Mouse (Mus musculus) liver, adult 2 months (tissue): ENCODE results near the gene Klhdc10. TPM values are rescaled to one million over a fixed set of nuclear protein-coding genes. Genes with fewer than 3 reads are reported as not detected.
A peak's percentile ranks its signal among the peaks of the same experiment; 100 is the strongest.

ENCODE experiments used
- DNase-seq: peaks from one replicate; pipeline ENCODE4 v3.0.0-alpha.2; 2011; ENCODE audit warnings: low read depth, low spot score; ENCODE audit errors: extremely low read depth
- H3K27ac ChIP-seq: fragments of 200-500 bp; replicated peaks from 2 replicates; pipeline ENCODE4 v1.5.1; 2012; ENCODE audit warnings: low read depth, mild to moderate bottlenecking, control low read depth, inconsistent platforms, low read length; ENCODE audit not compliant: insufficient read depth
- H3K27me3 ChIP-seq: fragments of 200-500 bp; 2 replicates; pipeline ENCODE4 v1.6.1; 2012; ENCODE audit warnings: mild to moderate bottlenecking, moderate library complexity, low read length, inconsistent platforms; ENCODE audit not compliant: control insufficient read depth, insufficient read depth
- H3K36me3 ChIP-seq: fragments of 200-500 bp; 2 replicates; pipeline ENCODE4 v1.6.1; 2012; ENCODE audit warnings: low read length, inconsistent platforms; ENCODE audit not compliant: control insufficient read depth, insufficient read depth
- H3K4me1 ChIP-seq: fragments of 200-500 bp; 2 replicates; pipeline ENCODE4 v1.6.1; 2011; ENCODE audit warnings: low read length; ENCODE audit not compliant: control insufficient read depth, insufficient read depth
- H3K4me3 ChIP-seq: fragments of 200-500 bp; 2 replicates; pipeline ENCODE4 v1.5.1; 2011; ENCODE audit warnings: low read depth, mild to moderate bottlenecking, control low read depth, low read length, moderate library complexity; ENCODE audit not compliant: insufficient read depth
- H3K79me2 ChIP-seq: fragments of 200-500 bp; 2 replicates; pipeline ENCODE4 v1.6.1; 2012; ENCODE audit warnings: inconsistent platforms, mild to moderate bottlenecking, low read length, moderate library complexity; ENCODE audit not compliant: control insufficient read depth, insufficient read depth
- H3K9ac ChIP-seq: fragments of 200-500 bp; 2 replicates; pipeline ENCODE4 v1.6.1; 2012; ENCODE audit warnings: low read depth, mild to moderate bottlenecking, control low read depth, inconsistent platforms, low read length
- CTCF ChIP-seq: fragments of 200-500 bp; IDR thresholded peaks from 2 replicates; pipeline ENCODE4 v1.5.1; 2011; ENCODE audit warnings: low read depth, low read length, control low read depth
- POLR2A ChIP-seq: fragments of 200-500 bp; IDR thresholded peaks from 2 replicates; pipeline ENCODE4 v1.6.1; 2011; ENCODE audit warnings: low read length, control low read depth; ENCODE audit not compliant: insufficient read depth; ENCODE audit errors: extremely low read depth
- WGBS: fragments of 180-500 bp; shearing (Covaris S2); methylation state at CpG from one replicate; pipeline ENCODE4 v1.1.7; 2018; 5-methylcytosine and 5-hydroxymethylcytosine counted together
- polyA plus RNA-seq: library from polyadenylated mRNA; depleted of rRNA; stranded (reverse); fragments of >200 nt; gene quantifications from 2 replicates; pipeline ENCODE4 v1.2.3, GENCODE M21; 2012
- total RNA-seq: library from RNA; depleted of rRNA; stranded (reverse); fragments of >200 nt; gene quantifications from 2 replicates; pipeline ENCODE4 v1.2.3, GENCODE M21; 2014

The Klhdc10 gene
- total and polyA plus RNA-seq, 2 experiments, result 18.8 to 18.9 TPM

DNA sequence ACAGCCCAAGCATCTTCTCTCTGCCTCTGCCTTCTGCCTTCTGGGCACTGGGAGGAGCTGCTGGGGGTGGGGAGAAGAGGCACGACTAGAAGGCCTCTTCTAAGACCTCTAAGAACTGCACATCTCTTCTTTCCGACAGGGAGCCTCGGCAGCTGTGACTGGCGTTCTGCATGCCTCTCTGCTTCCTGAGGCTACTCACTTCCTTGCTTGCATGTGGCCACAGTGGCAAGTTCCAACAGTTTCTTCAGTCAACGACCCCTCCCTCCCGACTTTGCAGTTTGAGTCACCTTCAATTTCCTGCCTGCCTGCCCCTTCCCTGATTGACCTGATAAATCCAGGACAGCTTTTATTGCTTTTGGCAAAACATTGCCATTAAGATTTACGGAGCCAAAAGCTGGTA lies 61.2 kb downstream of the Klhdc10 start:
- WGBS, result 68% methylated on average over 7 of the region's 7 CpGs
- no peak for DNase-seq
- H3K4me1 ChIP-seq, result peaks cover 8% of the 10 kb centered on the region
- H3K36me3 ChIP-seq, result no peaks in the 10 kb centered on the region
- no peak overlapping the region for H3K4me3 ChIP-seq
- TF ChIP-seq POLR2A (no peak), CTCF (no peak)
- H3K9ac ChIP-seq, result no peak overlapping the region
- H3K27ac ChIP-seq, result no peak overlapping the region
- no peaks in the 10 kb centered on the region for H3K79me2 ChIP-seq
- no peaks in the 10 kb centered on the region for H3K27me3 ChIP-seq

DNA sequence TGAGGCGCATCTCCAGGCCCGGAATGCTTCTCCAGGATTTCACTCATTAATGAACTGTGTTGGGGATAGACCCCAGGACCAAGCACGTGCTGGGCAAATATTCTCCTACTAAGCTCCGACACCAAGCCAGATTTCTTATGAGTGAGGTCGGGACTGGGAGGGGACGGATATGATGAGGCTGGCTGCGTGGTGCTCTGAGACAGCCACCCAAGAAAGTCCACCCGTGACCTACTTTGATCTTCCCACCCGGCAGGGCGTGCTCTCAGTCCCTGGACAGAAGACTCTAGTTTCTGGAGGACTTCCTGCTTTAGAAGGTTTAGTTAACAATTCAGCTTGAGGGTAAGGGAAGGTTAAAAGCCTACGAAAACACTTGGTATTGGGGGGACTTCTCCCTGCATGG lies 63.9 kb downstream of the Klhdc10 start:
- H3K9ac ChIP-seq, result no peak overlapping the region
- H3K79me2 ChIP-seq, result no peaks in the 10 kb centered on the region
- 90% methylated on average over 11 of the region's 11 CpGs for WGBS
- no peaks in the 10 kb centered on the region for H3K36me3 ChIP-seq
- DNase-seq, result no peak
- TF ChIP-seq POLR2A, result no peak
- no peak for TF ChIP-seq CTCF
- H3K27ac ChIP-seq, result no peak overlapping the region
- H3K27me3 ChIP-seq, result no peaks in the 10 kb centered on the region
- peaks cover 6% of the 10 kb centered on the region for H3K4me1 ChIP-seq
- no peak overlapping the region for H3K4me3 ChIP-seq

DNA sequence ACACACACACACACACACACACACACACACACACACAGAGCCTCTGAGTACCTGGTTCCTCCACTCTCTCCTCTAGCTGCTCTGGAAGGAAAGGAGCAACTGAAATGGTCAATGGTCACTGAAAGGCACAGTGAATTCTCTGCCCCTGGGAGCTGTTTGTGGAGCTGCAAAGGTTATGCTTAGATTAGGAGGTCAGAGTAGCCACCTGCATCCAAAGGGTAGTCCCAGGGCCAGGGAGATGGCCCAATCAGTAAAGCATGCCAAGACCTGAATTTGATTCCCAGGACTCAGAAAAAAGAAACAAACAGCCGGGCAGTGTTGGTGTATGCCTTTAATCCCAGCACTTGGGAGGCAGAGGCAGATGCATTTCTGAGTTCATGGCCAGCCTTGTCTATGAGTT lies 66.4 kb downstream of the Klhdc10 start:
- no peak overlapping the region for H3K9ac ChIP-seq
- no peaks in the 10 kb centered on the region for H3K27me3 ChIP-seq
- no peaks in the 10 kb centered on the region for H3K36me3 ChIP-seq
- H3K4me3 ChIP-seq, result no peak overlapping the region
- WGBS, result 23% methylated on average over 1 of the region's 1 CpGs
- peak; percentile 71 for DNase-seq
- no peak overlapping the region for H3K27ac ChIP-seq
- peaks cover 2% of the 10 kb centered on the region; the same call in 1 of the 2 replicates for H3K4me1 ChIP-seq
- no peak for TF ChIP-seq CTCF
- TF ChIP-seq POLR2A, result no peak
- no peaks in the 10 kb centered on the region for H3K79me2 ChIP-seq

DNA sequence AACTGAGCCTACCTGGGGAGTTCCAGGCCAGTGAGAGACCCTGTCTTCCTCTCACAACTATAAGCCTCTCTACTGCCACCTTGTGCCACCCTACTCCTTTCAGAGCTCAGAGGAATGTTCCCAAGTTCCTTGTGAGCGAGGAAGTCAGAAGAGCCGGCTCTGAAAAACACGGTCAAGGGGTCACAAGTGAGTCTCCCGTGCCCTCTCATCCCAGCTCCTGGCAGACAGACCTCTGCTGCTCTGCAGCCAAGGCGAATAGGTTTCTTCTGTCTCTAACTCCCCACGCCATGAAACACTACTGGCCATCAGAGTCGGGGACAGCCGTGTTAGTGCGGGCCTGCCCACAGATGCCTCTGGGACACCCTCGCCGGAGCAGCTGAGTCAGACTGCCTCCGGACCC lies 67.0 kb downstream of the Klhdc10 start:
- WGBS, result 78% methylated on average over 12 of the region's 12 CpGs
- H3K27ac ChIP-seq, result no peak overlapping the region
- DNase-seq, result peak; percentile 29

DNA sequence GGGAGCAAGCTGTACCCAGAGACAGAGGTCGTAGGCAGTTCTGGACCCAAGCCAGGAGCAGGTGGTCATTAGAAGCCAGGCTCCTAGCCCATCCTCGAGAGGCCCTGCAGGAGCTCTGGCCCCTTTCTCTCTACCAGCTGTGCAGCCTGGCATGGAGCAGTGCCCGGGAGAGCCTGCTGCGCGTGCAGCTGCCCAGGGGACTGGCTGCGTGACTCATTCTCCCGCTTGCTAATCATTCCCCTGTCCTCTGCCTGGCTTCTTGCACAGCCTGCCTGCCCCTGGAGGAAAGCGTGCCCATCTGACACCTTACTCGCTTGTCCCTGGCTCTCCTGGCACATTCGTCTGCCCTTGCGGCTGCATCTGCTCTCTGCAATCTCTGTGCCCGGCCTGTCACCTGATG lies 67.7 kb downstream of the Klhdc10 start:
- H3K36me3 ChIP-seq, result no peaks in the 10 kb centered on the region
- H3K27ac ChIP-seq, result no peak overlapping the region
- no peak overlapping the region for H3K4me3 ChIP-seq
- no peaks in the 10 kb centered on the region for H3K27me3 ChIP-seq
- peaks cover 2% of the 10 kb centered on the region; the same call in 1 of the 2 replicates for H3K4me1 ChIP-seq
- no peaks in the 10 kb centered on the region for H3K79me2 ChIP-seq
- H3K9ac ChIP-seq, result no peak overlapping the region
- WGBS, result 86% methylated on average over 12 of the region's 12 CpGs
- TF ChIP-seq CTCF (no peak), POLR2A (no peak)
- DNase-seq, result no peak

More for the DNA sequence above, 67.0 kb downstream of the Klhdc10 start:
- Histone ChIP-seq H3K4me3 (no peak overlapping the region), H3K27me3 (no peaks in the 10 kb centered on the region), H3K79me2 (no peaks in the 10 kb centered on the region), H3K36me3 (no peaks in the 10 kb centered on the region), H3K4me1 (peaks cover 2% of the 10 kb centered on the region; the same call in 1 of the 2 replicates), H3K9ac (no peak overlapping the region)
- TF ChIP-seq POLR2A (no peak), CTCF (0 out of 2 replicates have a peak, but pooled peaks have one; percentile 3)

DNA sequence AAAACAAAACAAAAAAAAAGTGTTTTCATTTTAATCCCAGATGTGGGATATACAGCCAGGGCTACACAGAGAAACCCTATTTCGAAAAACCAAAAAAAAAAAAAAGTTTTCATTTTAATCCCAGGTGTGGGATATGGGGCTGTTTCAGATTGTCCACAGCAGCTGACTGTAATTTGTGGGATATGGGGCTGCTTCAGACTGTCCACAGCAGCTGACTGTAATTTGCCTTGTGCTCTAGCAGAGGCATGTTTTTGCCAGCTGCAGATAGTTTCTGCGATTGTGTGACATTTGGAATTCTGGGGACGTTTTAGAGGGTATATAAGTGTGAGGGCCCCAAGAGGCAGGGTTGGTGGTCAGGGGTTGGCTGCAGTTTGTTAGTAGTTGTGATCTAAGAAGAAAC lies 70.0 kb downstream of the Klhdc10 start:
- H3K9ac ChIP-seq, result no peak overlapping the region
- 87% methylated on average over 3 of the region's 3 CpGs for WGBS
- no peaks in the 10 kb centered on the region for H3K36me3 ChIP-seq
- H3K27ac ChIP-seq, result no peak overlapping the region
- H3K79me2 ChIP-seq, result no peaks in the 10 kb centered on the region
- H3K4me3 ChIP-seq, result no peak overlapping the region
- H3K4me1 ChIP-seq, result peaks cover 2% of the 10 kb centered on the region; the same call in 1 of the 2 replicates
- H3K27me3 ChIP-seq, result no peaks in the 10 kb centered on the region
- TF ChIP-seq POLR2A (no peak), CTCF (no peak)
- DNase-seq, result no peak
